Mouse (Mus musculus): ENCODE data around the gene Itpk1.

Gene Itpk1

DNA sequence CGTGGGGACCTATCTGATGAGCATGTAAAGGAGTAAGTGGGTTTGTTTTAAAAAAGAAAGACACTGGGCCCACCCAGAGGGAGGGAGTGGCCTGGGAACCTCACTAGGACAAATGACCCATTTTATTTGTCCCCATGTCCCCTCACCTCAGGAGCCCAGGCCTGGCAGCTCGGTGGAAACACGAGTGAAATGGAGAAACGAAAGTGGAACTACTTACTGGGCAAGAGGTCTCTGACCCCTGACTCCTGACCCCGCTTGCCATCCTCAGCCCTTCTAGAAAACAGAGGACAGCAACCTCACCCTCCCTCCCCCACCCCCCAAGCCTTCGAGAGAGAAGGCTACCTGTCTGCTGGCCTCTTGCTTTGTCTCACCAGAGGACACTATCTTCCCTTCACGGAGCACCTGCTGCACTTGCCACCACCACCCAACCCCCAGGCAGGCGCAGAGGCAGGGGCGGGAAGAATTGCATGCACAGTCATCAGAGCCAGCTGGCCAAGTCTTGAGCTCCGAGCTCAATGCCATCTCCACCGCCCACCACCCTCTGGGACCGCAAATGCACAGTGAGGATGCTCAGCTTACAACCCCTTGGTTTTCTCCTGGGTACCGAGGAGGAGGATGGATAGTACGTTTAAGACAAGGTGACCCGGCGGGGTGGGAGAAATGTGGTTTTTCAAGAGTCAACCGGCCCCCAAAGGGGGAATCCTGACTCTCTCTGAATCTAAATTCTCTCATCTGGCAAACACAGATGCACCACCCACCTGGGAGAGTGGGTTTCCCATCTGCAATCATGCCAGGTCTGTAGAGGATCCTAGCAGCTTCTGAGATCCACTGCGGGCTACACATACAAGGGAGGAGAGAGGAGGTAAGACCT lies 9.1 kb downstream of the Itpk1 start:
- in situ Hi-C loops (cut with MseI, MboI), result no loop called here

GRCm38 (mm10) chr12:102691761-102692160 lies 13.0 kb downstream of the Itpk1 start:
- in situ Hi-C loops (cut with MseI, MboI), result no loop called here

DNA sequence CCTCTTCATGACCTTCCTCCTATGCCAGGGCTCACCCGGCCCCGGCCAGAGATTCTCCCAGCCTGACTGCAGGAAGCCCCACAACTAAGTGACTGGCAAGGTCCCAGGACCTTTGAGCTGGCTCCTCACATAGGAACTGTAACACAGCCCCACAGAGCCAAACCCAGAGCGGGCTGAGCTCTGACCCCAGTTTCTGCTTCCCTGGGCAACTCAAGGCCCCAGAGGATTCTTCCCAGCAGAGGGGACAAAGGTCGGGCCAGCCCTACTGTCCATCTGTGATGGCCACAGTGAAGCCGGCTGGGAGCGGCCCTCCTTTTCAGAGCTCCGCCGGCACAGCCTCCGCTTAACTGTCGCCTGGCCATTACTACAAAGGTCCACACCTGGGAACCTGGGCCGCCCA lies 13.6 kb downstream of the Itpk1 start:
- in situ Hi-C loops (cut with MseI, MboI), result no loop called here

DNA sequence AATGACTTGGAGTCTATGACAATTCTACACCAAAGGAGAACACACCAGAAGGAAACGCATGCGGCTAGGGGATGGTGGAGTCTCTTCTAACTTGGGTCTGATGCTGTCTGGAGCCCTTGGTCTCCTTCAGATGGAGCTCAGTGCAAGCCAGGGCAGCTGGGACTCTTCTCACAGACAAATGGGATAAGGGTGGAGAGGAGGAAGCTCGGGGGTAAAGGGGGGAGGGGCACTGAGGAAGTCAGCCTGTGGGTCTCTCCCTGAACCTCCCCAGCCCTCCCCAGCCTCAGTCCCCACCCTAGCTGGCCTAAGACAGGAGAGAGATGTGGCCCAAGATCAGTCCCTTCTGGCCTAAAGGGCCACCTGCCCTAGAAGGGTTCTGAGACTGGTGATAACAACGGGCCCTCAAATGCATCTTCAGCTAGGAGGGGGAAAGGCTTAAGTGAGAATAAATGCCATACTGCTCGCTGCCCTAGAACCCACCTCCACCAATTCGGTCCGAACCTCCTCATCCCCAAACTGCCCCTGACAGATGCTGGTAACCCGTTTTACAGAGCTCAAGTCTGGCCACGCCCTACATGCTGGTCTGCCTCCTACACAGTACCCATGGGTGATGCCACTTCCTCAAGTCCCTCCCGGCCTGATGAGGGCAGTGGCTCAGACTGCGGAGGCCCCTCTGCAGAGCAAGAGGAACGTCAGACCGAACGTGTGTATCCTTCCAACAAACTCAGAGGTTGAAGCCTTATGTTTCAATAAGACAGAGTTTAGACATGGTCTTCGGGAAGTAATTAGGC lies 14.8 kb downstream of the Itpk1 start:
- in situ Hi-C loops (cut with MseI, MboI), result no loop called here

- in situ Hi-C loops (cut with MseI, MboI), result no loop called here
Observed at GRCm38 (mm10) chr12:102686321-102686720, 18.4 kb downstream of the Itpk1 start.

DNA sequence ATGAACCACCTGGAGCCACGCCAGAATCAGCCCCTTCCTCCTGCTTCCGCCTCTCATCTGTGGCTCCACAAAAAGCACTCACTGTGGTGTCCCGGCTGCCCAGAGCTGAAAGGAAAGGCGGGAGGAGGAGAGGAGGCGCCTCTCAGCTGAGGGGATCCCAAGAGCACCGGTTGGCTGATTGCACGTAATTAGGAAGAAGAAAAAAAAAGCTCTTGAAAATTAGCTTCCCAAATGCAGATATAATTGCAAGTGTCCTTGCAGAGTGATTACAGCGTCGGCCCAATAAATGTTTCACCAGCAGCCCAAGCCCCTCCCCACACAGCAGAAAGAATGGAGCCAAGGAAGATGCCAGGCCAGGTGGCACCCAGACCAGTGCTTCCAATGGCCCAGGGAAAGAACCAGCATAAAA lies 19.2 kb downstream of the Itpk1 start:
- in situ Hi-C loops (cut with MseI, MboI), result no loop called here

DNA sequence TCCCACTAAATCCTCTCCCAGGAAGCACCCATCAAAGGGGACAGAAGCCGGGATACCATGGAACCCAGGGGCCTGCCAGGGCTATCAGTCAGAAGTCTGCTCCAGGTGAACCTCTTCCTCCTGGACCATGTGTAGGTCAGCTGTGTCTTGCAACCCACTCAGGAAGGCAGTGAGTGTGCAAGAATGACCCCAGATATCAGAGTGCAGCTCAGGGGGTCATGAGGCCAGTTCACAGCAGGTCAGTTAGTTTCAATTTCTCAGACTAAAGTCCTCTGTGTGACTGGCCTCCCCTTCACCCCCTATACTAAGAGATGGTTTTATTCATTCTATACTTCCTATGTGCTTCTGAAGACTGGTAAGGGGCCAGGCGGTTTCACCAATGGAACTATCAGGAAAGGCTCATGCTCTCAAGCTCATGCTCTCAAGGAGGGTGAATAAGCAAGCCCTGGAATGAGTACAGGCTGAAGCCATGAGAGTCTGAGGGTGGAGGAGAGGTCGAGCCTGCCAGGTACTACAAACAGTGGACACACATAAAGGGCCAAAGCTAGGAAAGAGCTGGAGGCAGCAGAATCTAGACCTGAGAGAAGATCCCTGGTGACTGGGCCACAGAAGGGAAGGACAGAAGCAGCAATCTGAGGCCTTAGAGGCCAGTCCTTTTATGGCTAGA lies 19.9 kb downstream of the Itpk1 start:
- in situ Hi-C loops (cut with MseI, MboI), result no loop called here

GRCm38 (mm10) chr12:102683979-102684378 lies 20.8 kb downstream of the Itpk1 start:
- in situ Hi-C loops (cut with MseI, MboI), result no loop called here

- in situ Hi-C loops (cut with MseI, MboI), result no loop called here
Observed at GRCm38 (mm10) chr12:102683438-102683837, 21.3 kb downstream of the Itpk1 start.

DNA sequence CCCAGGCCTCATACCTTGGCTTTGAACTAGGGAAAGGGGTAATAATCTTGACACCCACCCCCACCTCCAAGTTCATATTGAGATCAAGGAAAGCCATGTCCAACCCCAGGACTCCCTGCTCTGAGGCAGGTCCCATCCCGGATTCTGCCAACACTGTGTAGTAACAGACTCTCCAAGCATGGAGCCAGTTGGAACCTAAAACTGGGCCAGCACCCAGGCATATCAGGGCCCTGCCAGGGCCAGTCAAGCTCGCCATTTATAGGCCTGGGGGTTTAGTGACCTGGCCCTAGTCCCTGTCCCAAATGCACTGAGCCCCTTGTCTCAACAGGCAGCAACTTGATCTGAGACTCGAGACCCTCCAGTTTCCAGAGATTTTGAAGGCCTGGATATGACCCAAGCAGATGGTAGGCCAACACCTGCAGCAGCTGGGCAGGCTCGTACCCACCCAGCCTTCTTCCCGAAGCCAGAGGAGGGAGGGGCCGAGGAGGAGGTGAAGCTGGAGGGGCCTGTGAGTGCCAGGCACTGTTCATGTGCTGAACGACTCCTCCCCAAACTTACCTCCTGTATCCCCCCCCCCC lies 21.9 kb downstream of the Itpk1 start:
- in situ Hi-C loops (cut with MseI, MboI), result no loop called here

GRCm38 (mm10) chr12:102682085-102682484 lies 22.6 kb downstream of the Itpk1 start:
- in situ Hi-C loops (cut with MseI, MboI), result no loop called here

GRCm38 (mm10) chr12:102681590-102681989 lies 23.1 kb downstream of the Itpk1 start:
- in situ Hi-C loops (cut with MseI, MboI), result no loop called here

DNA sequence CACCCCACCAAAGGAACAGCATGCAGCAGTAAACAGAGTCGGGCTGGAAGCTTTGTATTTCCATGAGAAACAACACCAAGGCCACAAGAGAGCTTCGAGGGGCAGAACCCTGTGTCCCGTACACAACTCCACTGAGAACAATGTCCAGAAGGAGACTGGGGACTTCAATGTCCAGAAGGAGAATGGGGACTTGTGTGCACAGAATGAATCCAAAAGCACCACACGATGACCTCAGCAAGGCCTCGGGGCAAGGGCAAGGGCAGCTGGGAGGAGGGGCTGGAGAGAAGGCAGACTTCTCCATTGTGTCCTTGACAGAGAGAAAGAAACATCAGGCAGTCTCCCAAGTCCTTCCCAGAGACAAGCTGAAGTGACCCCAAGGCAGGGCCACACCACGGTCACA lies 25.9 kb downstream of the Itpk1 start:
- in situ Hi-C loops (cut with MseI, MboI), result no loop called here

DNA sequence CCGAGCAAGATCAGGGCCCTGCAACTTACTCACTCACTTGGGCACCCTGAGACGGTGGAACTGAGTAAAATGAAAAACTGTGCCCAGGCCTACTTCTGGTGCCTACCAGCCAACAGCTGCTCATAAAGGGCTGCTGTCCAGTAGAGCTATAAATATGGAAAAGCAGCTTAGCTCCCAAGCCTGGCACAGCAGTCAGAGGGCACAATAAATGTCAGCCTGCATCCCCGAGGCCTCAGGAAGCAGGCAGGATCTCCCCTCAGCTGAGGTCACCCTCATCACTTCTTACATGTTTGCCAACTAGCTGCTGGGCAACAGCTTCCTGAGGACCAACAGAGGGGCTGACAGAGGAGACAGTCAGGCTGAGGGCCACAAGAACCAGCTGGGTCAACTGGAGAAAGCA lies 27.6 kb downstream of the Itpk1 start:
- in situ Hi-C loops (cut with MseI, MboI), result no loop called here

GRCm38 (mm10) chr12:102674556-102674955 lies 30.2 kb downstream of the Itpk1 start:
- in situ Hi-C loops (cut with MseI, MboI), result no loop called here

GRCm38 (mm10) chr12:102674123-102674522 lies 30.6 kb downstream of the Itpk1 start:
- in situ Hi-C loops (cut with MseI, MboI), result no loop called here

DNA sequence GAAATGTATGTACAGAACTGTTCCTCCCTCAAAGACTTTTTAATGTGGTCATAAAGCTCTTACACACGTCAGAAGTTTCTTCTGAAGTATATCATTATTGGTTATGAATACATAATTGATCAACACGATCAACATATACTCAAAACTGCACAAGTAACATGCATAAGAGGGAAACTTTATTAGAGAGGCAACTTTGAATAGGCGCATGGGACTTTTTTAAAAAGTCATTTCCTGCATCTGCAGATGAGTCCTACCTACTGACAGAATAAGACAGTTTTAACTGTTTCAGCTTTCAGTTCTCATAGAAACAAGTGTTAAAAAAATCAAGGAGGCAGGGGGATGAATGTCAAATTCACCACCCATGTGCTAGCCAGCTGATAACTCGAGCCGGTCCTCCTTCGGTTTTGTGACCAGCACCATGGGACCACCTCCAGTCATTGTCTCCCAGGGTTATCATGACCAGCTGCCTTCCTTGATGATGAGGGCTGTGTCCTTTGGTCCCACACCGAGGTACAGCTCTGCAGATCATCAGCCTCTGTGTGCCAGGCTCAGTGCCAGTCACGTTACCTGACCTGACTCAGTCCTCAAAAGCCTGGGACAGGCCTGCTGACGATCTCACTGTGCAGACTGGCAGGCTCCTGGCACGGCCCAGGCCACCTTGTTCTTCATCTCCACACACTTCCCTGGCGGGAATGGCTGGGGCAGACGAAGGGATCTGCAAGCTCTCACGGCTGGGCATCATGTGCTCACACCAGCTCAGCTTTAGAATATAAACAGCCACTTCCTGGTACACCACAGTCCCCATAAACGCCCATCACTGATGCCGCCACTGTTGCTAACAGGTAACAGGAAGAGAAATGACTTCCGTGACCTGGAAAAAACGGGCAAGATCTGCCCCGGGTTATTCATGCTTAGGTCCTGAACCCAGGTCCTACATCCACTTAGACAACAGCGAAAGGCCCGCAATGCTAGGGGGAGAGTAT lies 31.6 kb downstream of the Itpk1 start:
- in situ Hi-C loops (cut with MseI, MboI), result no loop called here

GRCm38 (mm10) chr12:102672176-102672575 lies 32.6 kb downstream of the Itpk1 start:
- in situ Hi-C loops (cut with MseI, MboI), result no loop called here

DNA sequence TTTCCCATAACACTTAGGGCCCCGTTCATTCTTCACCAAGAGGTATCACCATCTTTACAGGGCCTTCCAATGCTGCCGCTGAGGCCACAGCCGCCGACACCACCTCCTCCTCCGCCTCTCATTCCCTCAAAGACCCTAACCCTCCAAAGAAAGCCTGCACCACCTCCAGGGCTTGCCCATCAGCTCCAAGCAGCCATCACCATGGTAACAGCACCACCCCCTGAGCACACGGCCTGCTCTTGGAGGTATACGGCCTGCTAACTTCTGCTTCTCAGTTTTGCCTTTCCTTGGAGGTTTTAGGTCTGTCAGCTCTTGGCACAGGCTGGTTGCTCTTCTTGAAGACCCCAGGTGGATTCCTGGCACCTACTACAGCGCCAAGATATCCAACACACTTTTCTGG lies 33.9 kb downstream of the Itpk1 start:
- in situ Hi-C loops (cut with MseI, MboI), result no loop called here

DNA sequence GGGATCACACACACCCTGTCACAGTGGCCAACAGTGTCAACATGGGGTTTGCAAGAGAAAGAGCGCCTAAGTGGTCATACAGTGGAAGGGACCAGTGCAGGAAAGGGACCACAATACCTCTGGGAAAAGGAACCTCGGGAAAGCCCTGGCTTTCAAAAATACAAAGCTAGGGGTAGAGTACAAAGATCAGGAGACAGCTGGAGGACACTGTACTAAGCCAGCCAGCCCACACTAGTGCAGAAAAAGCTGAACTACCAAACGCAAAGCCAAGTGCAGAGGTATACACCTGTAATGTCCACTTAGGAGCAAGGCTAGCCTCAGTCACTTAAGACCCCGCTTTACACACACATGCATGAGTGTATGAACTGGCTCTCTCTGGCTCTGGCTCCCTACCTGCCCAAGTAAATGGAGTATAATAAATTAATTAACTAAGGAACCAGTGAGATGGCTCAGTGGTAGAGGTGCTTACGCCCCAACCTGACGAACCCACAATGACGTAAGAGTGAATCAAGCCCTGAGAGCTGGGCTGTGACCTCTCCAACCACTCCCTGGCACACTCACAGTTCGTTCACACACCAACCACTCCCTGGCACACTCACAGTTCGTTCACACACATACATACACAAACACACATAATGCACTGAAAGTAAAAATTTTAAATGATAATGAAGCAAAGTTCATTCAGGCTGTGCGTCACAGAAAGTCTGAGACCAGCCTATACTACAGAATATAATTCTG lies 39.1 kb downstream of the Itpk1 start:
- in situ Hi-C loops (cut with MseI, MboI), result no loop called here

Measured in mouse trophoblast stem cell (cell line).